Mouse (Mus musculus) limb, embryonic 10.5 days (tissue): ENCODE measurements at regions not wholly inside any gene's neighbourhood (a gene's known extent, or its start where the extent isn't known, plus 50 kb on each side); places are given as distances from the start of the nearest gene placed in this dataset.

Experiments
- DNase-seq: peaks from one replicate; pipeline ENCODE4 v3.0.0-alpha.2; 2017; ENCODE audit warnings: low spot score
- H3K27ac ChIP-seq: fragments of 300-500 bp; sonication (generic); 2 replicates; pipeline ENCODE4 v1.5.1; 2016; ENCODE audit warnings: mild to moderate bottlenecking
- H3K27me3 ChIP-seq: fragments of 300-500 bp; sonication (generic); 2 replicates; pipeline ENCODE4 v1.6.1; 2016; ENCODE audit warnings: low read depth, mild to moderate bottlenecking; ENCODE audit not compliant: poor library complexity, severe bottlenecking
- H3K36me3 ChIP-seq: fragments of 300-500 bp; sonication (generic); 2 replicates; pipeline ENCODE4 v1.6.1; 2016; ENCODE audit warnings: mild to moderate bottlenecking, moderate library complexity
- H3K4me1 ChIP-seq: fragments of 300-500 bp; sonication (generic); 2 replicates; pipeline ENCODE4 v1.6.1; 2016
- H3K4me3 ChIP-seq: fragments of 300-500 bp; sonication (generic); 2 replicates; pipeline ENCODE4 v1.5.1; 2016; ENCODE audit warnings: mild to moderate bottlenecking, moderate library complexity
- H3K9me3 ChIP-seq: fragments of 300-500 bp; sonication (generic); replicated peaks from 2 replicates; pipeline ENCODE4 v1.6.1; 2016; ENCODE audit warnings: mild to moderate bottlenecking
- WGBS: fragments of 180-500 bp; shearing (Covaris S2); methylation state at CpG from one replicate; pipeline ENCODE4 v1.1.7; 2016; 5-methylcytosine and 5-hydroxymethylcytosine counted together

- Histone ChIP-seq H3K27ac (no peak overlapping the region), H3K36me3 (no peaks in the 10 kb centered on the region), H3K4me3 (no peak overlapping the region), H3K4me1 (no peaks in the 10 kb centered on the region), H3K27me3 (no peaks in the 10 kb centered on the region), H3K9me3 (no peaks in the 10 kb centered on the region)
- 87% methylated on average over 13 of the region's 13 CpGs for WGBS
- no peak for DNase-seq
These were observed 249.5 kb upstream of the Gm11146 start for GRCm38 (mm10) chr16:77851206-77852065.

- 90% methylated on average over 2 of the region's 2 CpGs for WGBS
- no peaks in the 10 kb centered on the region for H3K9me3 ChIP-seq
- H3K4me1 ChIP-seq: no peaks in the 10 kb centered on the region
- H3K36me3 ChIP-seq: no peaks in the 10 kb centered on the region
- DNase-seq: no peak
- no peak overlapping the region for H3K27ac ChIP-seq
- H3K4me3 ChIP-seq: no peak overlapping the region
- no peaks in the 10 kb centered on the region for H3K27me3 ChIP-seq
These were observed 233.9 kb upstream of the Gm11146 start for GRCm38 (mm10) chr16:77835767-77836166.

- no peaks in the 10 kb centered on the region for H3K27me3 ChIP-seq
- H3K36me3 ChIP-seq: no peaks in the 10 kb centered on the region
- H3K9me3 ChIP-seq: no peaks in the 10 kb centered on the region
- H3K4me3 ChIP-seq: no peak overlapping the region
- 72% methylated on average over 4 of the region's 4 CpGs for WGBS
- peak overlapping the region; percentile 42; the same call in 1 of the 2 replicates for H3K27ac ChIP-seq
- H3K4me1 ChIP-seq: 0 out of 2 replicates have a peak, but pooled peaks cover 3% of the 10 kb centered on the region
- no peak for DNase-seq
These were observed 225.6 kb upstream of the Gm11146 start for GRCm38 (mm10) chr16:77827322-77828117.

- WGBS: 88% methylated on average over 5 of the region's 5 CpGs
These were observed 197.8 kb upstream of the Gm11146 start for GRCm38 (mm10) chr16:77799709-77800108.

GRCm38 (mm10) chr16:77796926-77797325 lies 195.0 kb upstream of the Gm11146 start:
- Histone ChIP-seq H3K9me3 (no peaks in the 10 kb centered on the region), H3K4me1 (no peaks in the 10 kb centered on the region), H3K36me3 (no peaks in the 10 kb centered on the region), H3K27me3 (no peaks in the 10 kb centered on the region), H3K4me3 (no peak overlapping the region), H3K27ac (no peak overlapping the region)
- no peak for DNase-seq
- WGBS: 93% methylated on average over 4 of the region's 4 CpGs

More at GRCm38 (mm10) chr16:77799709-77800108, 197.8 kb upstream of the Gm11146 start:
- no peak overlapping the region for H3K27ac ChIP-seq
- no peaks in the 10 kb centered on the region for H3K9me3 ChIP-seq
- DNase-seq: no peak
- H3K4me1 ChIP-seq: no peaks in the 10 kb centered on the region
- no peaks in the 10 kb centered on the region for H3K36me3 ChIP-seq
- no peak overlapping the region for H3K4me3 ChIP-seq
- H3K27me3 ChIP-seq: no peaks in the 10 kb centered on the region

- WGBS: 91% methylated on average over 5 of the region's 5 CpGs
- H3K27ac ChIP-seq: no peak overlapping the region
These were observed 187.8 kb upstream of the Gm11146 start for GRCm38 (mm10) chr16:77789652-77790051.

GRCm38 (mm10) chr16:77789206-77789605 lies 187.3 kb upstream of the Gm11146 start:
- DNase-seq: no peak
- H3K36me3 ChIP-seq: no peaks in the 10 kb centered on the region
- H3K4me3 ChIP-seq: no peak overlapping the region
- 89% methylated on average over 2 of the region's 2 CpGs for WGBS
- H3K27me3 ChIP-seq: no peaks in the 10 kb centered on the region
- no peaks in the 10 kb centered on the region for H3K9me3 ChIP-seq
- peaks cover 6% of the 10 kb centered on the region; the same call in 1 of the 2 replicates for H3K4me1 ChIP-seq
- no peak overlapping the region for H3K27ac ChIP-seq

More at GRCm38 (mm10) chr16:77789652-77790051, 187.8 kb upstream of the Gm11146 start:
- Histone ChIP-seq H3K4me3 (no peak overlapping the region), H3K4me1 (peaks cover 6% of the 10 kb centered on the region; the same call in 1 of the 2 replicates), H3K9me3 (no peaks in the 10 kb centered on the region), H3K27me3 (no peaks in the 10 kb centered on the region), H3K36me3 (no peaks in the 10 kb centered on the region)
- DNase-seq: no peak

GRCm38 (mm10) chr16:77788781-77789150 lies 186.9 kb upstream of the Gm11146 start:
- WGBS: 87% methylated on average over 6 of the region's 6 CpGs
- Histone ChIP-seq H3K27ac (no peak overlapping the region), H3K9me3 (no peaks in the 10 kb centered on the region), H3K27me3 (no peaks in the 10 kb centered on the region), H3K4me3 (no peak overlapping the region), H3K4me1 (peaks cover 6% of the 10 kb centered on the region; the same call in 1 of the 2 replicates), H3K36me3 (no peaks in the 10 kb centered on the region)
- no peak for DNase-seq

- no peak for DNase-seq
- no peaks in the 10 kb centered on the region for H3K9me3 ChIP-seq
- H3K36me3 ChIP-seq: no peaks in the 10 kb centered on the region
- no peaks in the 10 kb centered on the region for H3K27me3 ChIP-seq
- WGBS: 90% methylated on average over 20 of the region's 20 CpGs
- H3K4me1 ChIP-seq: peaks cover 6% of the 10 kb centered on the region; the same call in 1 of the 2 replicates
- H3K27ac ChIP-seq: peak overlapping the region; percentile 32; the same call in 1 of the 2 replicates
- H3K4me3 ChIP-seq: no peak overlapping the region
These were observed 186.3 kb upstream of the Gm11146 start for GRCm38 (mm10) chr16:77788041-77788780.

GRCm38 (mm10) chr16:77787025-77787424 lies 185.1 kb upstream of the Gm11146 start:
- no peak for DNase-seq
- Histone ChIP-seq H3K9me3 (no peaks in the 10 kb centered on the region), H3K27me3 (no peaks in the 10 kb centered on the region), H3K36me3 (no peaks in the 10 kb centered on the region), H3K27ac (no peak overlapping the region), H3K4me1 (peaks cover 6% of the 10 kb centered on the region; the same call in 1 of the 2 replicates), H3K4me3 (no peak overlapping the region)
- WGBS: 93% methylated on average over 5 of the region's 5 CpGs

GRCm38 (mm10) chr16:77779019-77779418 lies 177.1 kb upstream of the Gm11146 start:
- no peaks in the 10 kb centered on the region for H3K9me3 ChIP-seq
- 78% methylated on average over 1 of the region's 1 CpGs for WGBS
- DNase-seq: no peak
- H3K36me3 ChIP-seq: no peaks in the 10 kb centered on the region
- no peaks in the 10 kb centered on the region for H3K27me3 ChIP-seq
- no peak overlapping the region for H3K27ac ChIP-seq
- no peaks in the 10 kb centered on the region for H3K4me1 ChIP-seq
- H3K4me3 ChIP-seq: no peak overlapping the region

GRCm38 (mm10) chr16:77772075-77772474 lies 170.2 kb upstream of the Gm11146 start:
- H3K27me3 ChIP-seq: no peaks in the 10 kb centered on the region
- no peaks in the 10 kb centered on the region for H3K9me3 ChIP-seq
- no peaks in the 10 kb centered on the region for H3K36me3 ChIP-seq
- H3K4me1 ChIP-seq: no peaks in the 10 kb centered on the region
- WGBS: 82% methylated on average over 3 of the region's 3 CpGs
- no peak for DNase-seq
- H3K27ac ChIP-seq: no peak overlapping the region
- H3K4me3 ChIP-seq: no peak overlapping the region
